Mouse (Mus musculus) brain, adult 2 months (tissue): ENCODE results near the gene Fbxl5.

Source experiments
- DNase-seq: peaks from one replicate; pipeline ENCODE4 v3.0.0; 2011; ENCODE audit warnings: low read depth, low spot score

Fbxl5 gene

GRCm38 (mm10) chr5:43781977-43782930, 39.2 kb downstream of the Fbxl5 start:
- DNase-seq: peak; percentile 88

GRCm38 (mm10) chr5:43781423-43781976, 39.9 kb downstream of the Fbxl5 start:
- DNase-seq: peak; percentile 41

- no peak for DNase-seq
These were observed 42.9 kb downstream of the Fbxl5 start for GRCm38 (mm10) chr5:43778583-43778982.

GRCm38 (mm10) chr5:43776993-43777392, 44.4 kb downstream of the Fbxl5 start:
- DNase-seq: no peak

GRCm38 (mm10) chr5:43776407-43776806, 45.0 kb downstream of the Fbxl5 start:
- peak; percentile 72 for DNase-seq

GRCm38 (mm10) chr5:43771555-43771954, 49.9 kb downstream of the Fbxl5 start:
- DNase-seq: no peak

- peak; percentile 64 for DNase-seq
These were observed 50.7 kb downstream of the Fbxl5 start for GRCm38 (mm10) chr5:43770618-43771354.

- DNase-seq: no peak
These were observed 72.3 kb downstream of the Fbxl5 start for GRCm38 (mm10) chr5:43749092-43749491.

- no peak for DNase-seq
These were observed 73.4 kb downstream of the Fbxl5 start for GRCm38 (mm10) chr5:43748039-43748438.

- DNase-seq: no peak
These were observed 76.3 kb downstream of the Fbxl5 start for GRCm38 (mm10) chr5:43745156-43745555.

- no peak for DNase-seq
These were observed 77.3 kb downstream of the Fbxl5 start for GRCm38 (mm10) chr5:43744187-43744586.

GRCm38 (mm10) chr5:43732381-43732780, 89.1 kb downstream of the Fbxl5 start:
- peak; percentile 80 for DNase-seq

- DNase-seq: peak; percentile 63
These were observed 92.9 kb downstream of the Fbxl5 start for GRCm38 (mm10) chr5:43728375-43729165.

- DNase-seq: peak; percentile 68
These were observed 97.6 kb downstream of the Fbxl5 start for GRCm38 (mm10) chr5:43723830-43724229.

- no peak for DNase-seq
These were observed 99.0 kb downstream of the Fbxl5 start for GRCm38 (mm10) chr5:43722452-43722783.

GRCm38 (mm10) chr5:43721538-43722451, 99.6 kb downstream of the Fbxl5 start:
- DNase-seq: no peak

- peak; percentile 45 for DNase-seq
These were observed 122.2 kb downstream of the Fbxl5 start for GRCm38 (mm10) chr5:43699240-43699639.

- peak; percentile 13 for DNase-seq
These were observed 124.3 kb downstream of the Fbxl5 start for GRCm38 (mm10) chr5:43697133-43697532.
